Mouse (Mus musculus) kidney, adult 2 months (tissue): Measurements from ENCODE around the gene Traf1.

Experiments
- CTCF ChIP-seq: fragments of 200-500 bp; conservative IDR thresholded peaks from 2 replicates; pipeline ENCODE4 v1.5.1; 2011; ENCODE audit warnings: low read depth, mild to moderate bottlenecking, control low read depth, low read length, moderate library complexity, mixed read lengths; ENCODE audit not compliant: insufficient read depth, insufficient read length
- POLR2A ChIP-seq: fragments of 200-500 bp; IDR thresholded peaks from one replicate; pipeline ENCODE4 v1.6.1; 2011; ENCODE audit warnings: low read depth, low read length, control low read depth

GRCm38 (mm10) chr2:34963371-34963956 is 1.9 kb upstream of the Traf1 start:
- TF ChIP-seq POLR2A (no peak), CTCF (no peak)
